Mouse (Mus musculus): ENCODE data around the gene Ddt.
"Not testable (repeated sequence)": the region's sequence is repeated elsewhere in the genome, so short reads cannot be mapped to it uniquely, and the experiment has no call there.

The Ddt gene

GRCm38 (mm10) chr10:75774102-75774501 is 888 bp upstream of the Ddt start:
- no peak for DNase-seq (ENCODE audit: low read depth, low spot score)

- not testable (repeated sequence) for DNase-seq (ENCODE audit: low read depth, low spot score)
These were observed 5.5 kb downstream of the Ddt start for GRCm38 (mm10) chr10:75767756-75768155.

GRCm38 (mm10) chr10:75766856-75767255 is 6.4 kb downstream of the Ddt start:
- no peak for DNase-seq (ENCODE audit: low read depth, low spot score)

GRCm38 (mm10) chr10:75764519-75765473 is 8.4 kb downstream of the Ddt start:
- peak; percentile 90 for DNase-seq (ENCODE audit: low read depth, low spot score)

- DNase-seq (ENCODE audit: low read depth, low spot score), result peak; percentile 100
These were observed 9.3 kb downstream of the Ddt start, which contains the start of gene Cabin1 for GRCm38 (mm10) chr10:75763682-75764518. Gene Cabin1 (minus strand): TSS chr10:75764341.

GRCm38 (mm10) chr10:75762413-75762812 is 10.8 kb downstream of the Ddt start:
- no peak for DNase-seq (ENCODE audit: low read depth, low spot score)

- no peak for DNase-seq (ENCODE audit: low read depth, low spot score)
These were observed 12.9 kb downstream of the Ddt start for GRCm38 (mm10) chr10:75760311-75760710.

- DNase-seq (ENCODE audit: low read depth, low spot score), result no peak
These were observed 16.5 kb downstream of the Ddt start for GRCm38 (mm10) chr10:75756719-75757118.

- DNase-seq (ENCODE audit: low read depth, low spot score), result peak; percentile 95
These were observed 29.2 kb downstream of the Ddt start for GRCm38 (mm10) chr10:75744017-75744416.

GRCm38 (mm10) chr10:75743369-75743768 is 29.8 kb downstream of the Ddt start:
- peak; percentile 95 for DNase-seq (ENCODE audit: low read depth, low spot score)

GRCm38 (mm10) chr10:75740866-75741265 is 32.3 kb downstream of the Ddt start:
- peak; percentile 56 for DNase-seq (ENCODE audit: low read depth, low spot score)

GRCm38 (mm10) chr10:75725449-75725848 is 47.8 kb downstream of the Ddt start:
- DNase-seq (ENCODE audit: low read depth, low spot score), result no peak
